Mouse (Mus musculus): Measurements from ENCODE around the gene Npas3.

DNA sequence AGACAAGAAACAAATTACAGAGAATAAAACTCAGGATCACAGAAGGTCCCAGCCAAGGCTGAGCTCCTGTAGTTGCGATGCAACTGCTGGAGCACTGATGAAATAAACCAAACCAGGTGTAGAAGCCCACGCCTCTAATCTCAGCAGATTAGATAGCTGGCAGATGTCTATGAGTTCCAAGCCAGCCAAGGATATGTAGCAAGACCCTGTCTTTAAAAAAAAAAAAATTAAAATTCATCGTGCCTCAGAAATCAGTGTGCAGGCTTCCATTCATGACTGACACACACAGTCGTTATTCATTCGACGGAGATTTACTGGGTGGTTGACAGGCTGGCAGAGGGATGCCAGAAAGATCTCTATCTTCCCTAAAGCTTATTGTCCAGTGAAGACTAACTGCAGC, 849.7 kb downstream of the Npas3 start:
- TF ChIP-seq CTCF (IDR thresholded peaks at IDR 0.05; ENCODE audit: low read depth), result no peak
- no peak for TF ChIP-seq EP300 (IDR thresholded peaks at IDR 0.05; ENCODE audit: low read depth)
